Mouse (Mus musculus) heart, postnatal 0 days (tissue): ENCODE data around the gene Usp39. TPM values are rescaled to one million over a fixed set of nuclear protein-coding genes. Genes with fewer than 3 reads are reported as not detected.

ENCODE experiments used
- ATAC-seq: fragments of 200-750 bp; cut with Nextera tagmentation; 2 replicates; pipeline ENCODE4 v1.8.0; 2017; ENCODE audit warnings: low read depth, moderate number of reproducible peaks, moderate library complexity; ENCODE audit not compliant: insufficient read depth
- DNase-seq: peaks from one replicate; pipeline ENCODE4 v3.0.0-alpha.2; 2016; ENCODE audit warnings: low spot score
- H3K27ac ChIP-seq: fragments of 300-500 bp; sonication (generic); 2 replicates; pipeline ENCODE4 v1.5.1; 2014; ENCODE audit warnings: low read depth, mild to moderate bottlenecking
- H3K27me3 ChIP-seq: fragments of 300-500 bp; sonication (generic); 2 replicates; pipeline ENCODE4 v1.6.1; 2014; ENCODE audit warnings: low read length, mixed read lengths; ENCODE audit not compliant: control insufficient read depth, insufficient read depth
- H3K36me3 ChIP-seq: fragments of 300-500 bp; sonication (generic); replicated peaks from 2 replicates; pipeline ENCODE4 v1.6.1; 2014; ENCODE audit warnings: low read length, mixed read lengths; ENCODE audit not compliant: control insufficient read depth, insufficient read depth
- H3K4me1 ChIP-seq: fragments of 300-500 bp; sonication (generic); 2 replicates; pipeline ENCODE4 v1.6.1; 2014; ENCODE audit warnings: antibody characterized with exemption; ENCODE audit not compliant: control insufficient read depth, insufficient read depth
- H3K4me2 ChIP-seq: fragments of 300-500 bp; sonication (generic); 2 replicates; pipeline ENCODE4 v1.6.1; 2014; ENCODE audit warnings: low read depth, mild to moderate bottlenecking, low read length, moderate library complexity
- H3K4me3 ChIP-seq: fragments of 300-500 bp; sonication (generic); 2 replicates; pipeline ENCODE4 v1.5.1; 2014; ENCODE audit warnings: low read depth, low read length
- H3K9ac ChIP-seq: fragments of 300-500 bp; sonication (generic); replicated peaks from 2 replicates; pipeline ENCODE4 v1.6.1; 2014; ENCODE audit warnings: low read depth, low read length, mixed read lengths
- H3K9me3 ChIP-seq: fragments of 300-500 bp; sonication (generic); replicated peaks from 2 replicates; pipeline ENCODE4 v1.6.1; 2016; ENCODE audit warnings: low read length; ENCODE audit not compliant: control insufficient read depth
- CTCF ChIP-seq: IDR thresholded peaks from 2 replicates; pipeline ENCODE4 v1.5.1; 2016; ENCODE audit warnings: antibody characterized with exemption, control low read depth, low read depth
- EP300 ChIP-seq: IDR thresholded peaks from 2 replicates; pipeline ENCODE4 v1.6.1; 2016; ENCODE audit warnings: antibody characterized with exemption, low read depth
- WGBS: fragments of 180-500 bp; shearing (Covaris S2); extraction: QIAGEN DNeasy Blood & Tissue Kit; methylation state at CpG from one replicate; pipeline ENCODE4 v1.1.7; 2014; 5-methylcytosine and 5-hydroxymethylcytosine counted together
- polyA plus RNA-seq: library from polyadenylated mRNA; unstranded; fragments of >200 nt; fragmentation: Nextera tagmentation; extraction: Ambion mirVana; gene quantifications from 2 replicates; pipeline ENCODE4 v1.2.1, GENCODE M21; 2015
- total RNA-seq: library from RNA; depleted of rRNA; stranded (reverse); fragments of >200 nt; gene quantifications from 2 replicates; pipeline ENCODE4 v1.2.3, GENCODE M21; 2014; ENCODE audit warnings: low replicate concordance

Gene Usp39
- total and polyA plus RNA-seq, 2 experiments from 2014 or later, result 16.9 to 50.9 TPM

DNA sequence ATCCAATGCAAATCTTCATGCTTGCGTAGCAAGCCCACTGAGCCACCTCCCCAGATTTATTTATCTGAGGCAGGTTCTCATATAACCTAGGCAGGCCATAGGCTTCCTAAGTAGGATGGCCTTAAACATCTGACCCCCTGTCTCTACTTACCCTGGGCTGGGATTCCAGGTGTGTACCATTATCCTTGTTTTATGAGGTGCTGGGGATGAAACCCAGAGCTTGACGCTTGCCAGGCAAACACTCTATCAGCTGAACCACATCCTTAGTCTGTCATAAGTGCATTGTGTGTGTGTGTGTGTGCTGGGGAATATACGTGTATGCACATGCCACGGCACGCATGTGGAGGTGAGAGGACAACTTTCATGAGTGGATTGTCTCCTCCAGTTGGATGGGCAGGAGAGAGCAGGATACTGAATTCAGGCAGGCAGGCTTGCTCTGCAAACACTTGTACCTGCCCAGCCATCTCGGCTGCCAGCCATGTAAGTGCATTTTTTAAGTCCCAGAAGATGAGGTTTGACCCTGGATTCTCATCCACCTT is 43.9 kb upstream of the Usp39 start:
- WGBS, result 75% methylated on average over 6 of the region's 6 CpGs
- Histone ChIP-seq H3K9ac (peak overlapping the region; percentile 76), H3K4me1 (peaks cover 17% of the 10 kb centered on the region), H3K27ac (peak overlapping the region; percentile 99; the same call in 1 of the 2 replicates), H3K4me2 (peak overlapping the region; percentile 72), H3K4me3 (peak overlapping the region; percentile 57; the same call in 1 of the 2 replicates), H3K27me3 (no peaks in the 10 kb centered on the region), H3K9me3 (no peaks in the 10 kb centered on the region), H3K36me3 (peaks cover 32% of the 10 kb centered on the region)
- DNase-seq, result no peak
- TF ChIP-seq EP300 (no peak), CTCF (no peak)
- ATAC-seq, result no peak

- no peak overlapping the region for H3K4me3 ChIP-seq
Observed at GRCm38 (mm10) chr6:72388266-72388665, 43.3 kb upstream of the Usp39 start.

DNA sequence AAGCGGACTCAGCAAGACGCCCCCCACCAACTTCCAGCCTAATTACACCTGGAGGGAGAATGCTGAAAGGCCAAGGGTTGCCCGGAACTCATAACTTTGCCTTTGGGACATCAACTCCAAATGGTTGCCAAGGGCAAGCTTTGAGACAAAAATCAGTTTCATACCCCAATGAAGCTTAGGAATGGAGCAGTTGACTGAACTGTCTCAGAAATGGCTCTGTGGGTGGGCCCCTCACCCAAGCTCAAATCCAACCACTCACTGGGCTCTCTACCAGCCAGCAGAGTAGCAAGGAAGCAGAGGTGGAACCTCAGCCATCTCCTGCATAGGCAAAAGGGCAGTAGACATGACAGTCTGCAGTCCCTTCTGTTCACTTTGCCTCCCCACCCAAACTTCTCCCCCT is 42.8 kb upstream of the Usp39 start:
- H3K27ac ChIP-seq, result no peak overlapping the region
- H3K4me2 ChIP-seq, result no peak overlapping the region
- 95% methylated on average over 3 of the region's 3 CpGs for WGBS
- H3K27me3 ChIP-seq, result no peaks in the 10 kb centered on the region
- no peaks in the 10 kb centered on the region for H3K9me3 ChIP-seq
- no peak for ATAC-seq
- no peak for DNase-seq
- TF ChIP-seq CTCF (no peak), EP300 (no peak)
- H3K4me3 ChIP-seq, result no peak overlapping the region
- H3K36me3 ChIP-seq, result peaks cover 32% of the 10 kb centered on the region
- no peak overlapping the region for H3K9ac ChIP-seq
- H3K4me1 ChIP-seq, result peaks cover 17% of the 10 kb centered on the region

More at GRCm38 (mm10) chr6:72388266-72388665, 43.3 kb upstream of the Usp39 start:
- no peak for ATAC-seq
- peaks cover 32% of the 10 kb centered on the region for H3K36me3 ChIP-seq
- no peaks in the 10 kb centered on the region for H3K9me3 ChIP-seq
- peaks cover 17% of the 10 kb centered on the region for H3K4me1 ChIP-seq
- 72% methylated on average over 10 of the region's 10 CpGs for WGBS
- no peak overlapping the region for H3K4me2 ChIP-seq
- no peak for DNase-seq
- H3K27ac ChIP-seq, result 0 out of 2 replicates have a peak overlapping the region, but pooled peaks have one; percentile 99
- H3K27me3 ChIP-seq, result no peaks in the 10 kb centered on the region
- no peak for TF ChIP-seq EP300
- TF ChIP-seq CTCF, result no peak
- no peak overlapping the region for H3K9ac ChIP-seq

GRCm38 (mm10) chr6:72386561-72386960 is 41.6 kb upstream of the Usp39 start:
- no peak overlapping the region for H3K4me3 ChIP-seq

GRCm38 (mm10) chr6:72385258-72385657 is 40.3 kb upstream of the Usp39 start:
- Histone ChIP-seq H3K4me3 (no peak overlapping the region), H3K36me3 (peaks cover 32% of the 10 kb centered on the region), H3K9ac (no peak overlapping the region), H3K9me3 (no peaks in the 10 kb centered on the region), H3K27me3 (no peaks in the 10 kb centered on the region), H3K4me1 (peaks cover 9% of the 10 kb centered on the region), H3K4me2 (no peak overlapping the region), H3K27ac (no peak overlapping the region)
- ATAC-seq (no peak), DNase-seq (no peak)
- TF ChIP-seq CTCF (no peak), EP300 (no peak)
- WGBS, result 56% methylated on average over 4 of the region's 4 CpGs

More at GRCm38 (mm10) chr6:72386561-72386960, 41.6 kb upstream of the Usp39 start:
- Histone ChIP-seq H3K4me1 (peaks cover 17% of the 10 kb centered on the region), H3K9me3 (no peaks in the 10 kb centered on the region), H3K9ac (no peak overlapping the region), H3K4me2 (no peak overlapping the region), H3K27me3 (no peaks in the 10 kb centered on the region), H3K36me3 (peaks cover 32% of the 10 kb centered on the region), H3K27ac (no peak overlapping the region)
- WGBS, result 85% methylated on average over 2 of the region's 2 CpGs
- TF ChIP-seq CTCF (no peak), EP300 (no peak)
- DNase-seq, result no peak
- no peak for ATAC-seq

GRCm38 (mm10) chr6:72383952-72384351 is 39.0 kb upstream of the Usp39 start:
- TF ChIP-seq EP300 (no peak), CTCF (no peak)
- H3K9ac ChIP-seq, result no peak overlapping the region
- no peaks in the 10 kb centered on the region for H3K27me3 ChIP-seq
- no peak for DNase-seq
- 89% methylated on average over 7 of the region's 7 CpGs for WGBS
- H3K4me2 ChIP-seq, result no peak overlapping the region
- H3K4me3 ChIP-seq, result no peak overlapping the region
- no peak overlapping the region for H3K27ac ChIP-seq
- peaks cover 11% of the 10 kb centered on the region for H3K4me1 ChIP-seq
- no peaks in the 10 kb centered on the region for H3K9me3 ChIP-seq
- peaks cover 32% of the 10 kb centered on the region for H3K36me3 ChIP-seq
- ATAC-seq, result no peak
